In the genomic region with DNA sequence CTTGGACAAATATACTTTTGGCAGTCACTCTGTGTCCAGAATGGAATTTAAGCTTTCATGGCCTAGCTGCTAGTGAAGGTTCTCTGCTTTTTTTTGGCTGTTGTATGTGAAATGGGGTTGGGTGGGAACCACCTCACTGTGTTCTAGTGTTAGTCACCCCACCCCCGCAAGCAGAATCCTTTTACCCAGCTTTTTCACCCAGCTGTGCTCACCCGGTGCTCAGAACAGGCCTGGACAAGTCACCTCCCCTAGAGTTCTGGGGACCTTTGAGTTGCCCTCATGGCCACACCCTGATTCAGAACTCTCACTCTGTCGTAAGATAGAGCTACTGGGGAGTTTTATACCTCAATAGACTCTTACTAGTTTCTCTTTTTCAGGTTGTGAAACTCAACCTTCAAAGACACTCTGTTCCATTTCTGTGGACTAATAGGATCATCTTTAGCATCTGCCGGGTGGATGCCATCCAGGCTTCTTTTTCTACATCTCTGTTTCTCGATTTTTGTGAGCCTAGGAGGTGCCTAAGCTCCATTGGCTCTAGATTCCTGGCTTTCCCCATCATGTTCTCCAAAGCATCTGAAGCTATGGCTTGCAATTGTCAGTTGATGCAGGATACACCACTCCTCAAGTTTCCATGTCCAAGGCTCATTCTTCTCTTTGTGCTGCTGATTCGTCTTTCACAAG, we compare ENCODE assay signal across 13 mouse cellular contexts. TPM values are rescaled to one million over a fixed set of nuclear protein-coding genes. Genes with fewer than 3 reads are reported as not detected.
DNase-seq lines count a peak whose midpoint lies in the region; ATAC-seq lines count a peak whose summit lies in the region.
"Had no signal": no experiment of that assay in that cellular context is flagged by ENCODE, and none has a peak within 500 bp of the region (broad histone marks: within the 10 kb centered on the region; RNA-seq: fewer than 3 reads in every experiment).

No protein-coding gene starts in this region.

- 65% methylated on average over 6 of the region's 6 CpGs for WGBS in embryonic facial prominence, embryonic 14.5 days
- 78% methylated on average over 6 of the region's 6 CpGs for WGBS in embryonic facial prominence, embryonic 10.5 days
- 61% methylated on average over 6 of the region's 6 CpGs for WGBS in stomach, embryonic 15.5 days

- H3K27ac ChIP-seq in embryonic facial prominence, embryonic 14.5 days (replicated peaks; ENCODE audit: low read depth, low read length) = no peak overlapping the region
- H3K27ac ChIP-seq in embryonic facial prominence, embryonic 10.5 days (replicated peaks) = no peak overlapping the region
- peak overlapping the region; percentile 42; the same call in 1 of the 2 replicates for H3K27ac ChIP-seq in stomach, embryonic 15.5 days
- H3K27ac ChIP-seq: heart, embryonic 13.5 days; limb, embryonic 10.5 days; neural tube, embryonic 12.5 days had no signal

- H3K36me3 ChIP-seq in embryonic facial prominence, embryonic 14.5 days (ENCODE audit: control insufficient read depth, insufficient read depth, low read length) = no peaks in the 10 kb centered on the region
- H3K36me3 ChIP-seq in embryonic facial prominence, embryonic 10.5 days (replicated peaks) = no peaks in the 10 kb centered on the region
- no peaks in the 10 kb centered on the region for H3K36me3 ChIP-seq in stomach, embryonic 15.5 days
- H3K36me3 ChIP-seq: heart, embryonic 13.5 days; limb, embryonic 10.5 days; neural tube, embryonic 12.5 days had no signal

- H3K4me2 ChIP-seq in embryonic facial prominence, embryonic 14.5 days (ENCODE audit: low read depth, low read length) = no peak overlapping the region
- H3K4me2 ChIP-seq in stomach, embryonic 15.5 days = no peak overlapping the region
- H3K4me2 ChIP-seq: heart, embryonic 13.5 days; neural tube, embryonic 12.5 days had no signal

- intact Hi-C loops in gastrocnemius, postnatal 36 days (cut with DNase I) = no loop called here

- H3K9me3 ChIP-seq in embryonic facial prominence, embryonic 14.5 days (ENCODE audit: control insufficient read depth, low read length) = no peaks in the 10 kb centered on the region
- no peaks in the 10 kb centered on the region for H3K9me3 ChIP-seq in embryonic facial prominence, embryonic 10.5 days
- H3K9me3 ChIP-seq in stomach, embryonic 15.5 days = no peaks in the 10 kb centered on the region
- H3K9me3 ChIP-seq: heart, embryonic 13.5 days; limb, embryonic 10.5 days; neural tube, embryonic 12.5 days had no signal

- no peak overlapping the region for H3K9ac ChIP-seq in embryonic facial prominence, embryonic 14.5 days (ENCODE audit: low read depth, low read length)
- H3K9ac ChIP-seq in stomach, embryonic 15.5 days = no peak overlapping the region
- H3K9ac ChIP-seq: heart, embryonic 13.5 days; neural tube, embryonic 12.5 days had no signal

- H3K27me3 ChIP-seq in embryonic facial prominence, embryonic 14.5 days (replicated peaks; ENCODE audit: control insufficient read depth, insufficient read depth, low read length) = no peaks in the 10 kb centered on the region
- no peaks in the 10 kb centered on the region; the same call in 1 of the 2 replicates for H3K27me3 ChIP-seq in embryonic facial prominence, embryonic 10.5 days (replicated peaks; ENCODE audit: low read depth, poor library complexity, severe bottlenecking)
- no peaks in the 10 kb centered on the region for H3K27me3 ChIP-seq in stomach, embryonic 15.5 days (replicated peaks)
- H3K27me3 ChIP-seq: neural tube, embryonic 12.5 days had no signal

- H3K4me1 ChIP-seq in embryonic facial prominence, embryonic 14.5 days (ENCODE audit: control insufficient read depth, insufficient read depth, low read length) = no peaks in the 10 kb centered on the region
- 0 out of 2 replicates have a peak, but pooled peaks cover 3% of the 10 kb centered on the region for H3K4me1 ChIP-seq in embryonic facial prominence, embryonic 10.5 days
- no peaks in the 10 kb centered on the region for H3K4me1 ChIP-seq in stomach, embryonic 15.5 days
- H3K4me1 ChIP-seq: heart, embryonic 13.5 days; neural tube, embryonic 12.5 days had no signal

- ATAC-seq in embryonic facial prominence, embryonic 14.5 days (ENCODE audit: low read depth) = no peak
- peak; percentile 62 for ATAC-seq in granulocyte monocyte progenitor cell, adult 5-6 weeks (replicated peaks; ENCODE audit: poor library complexity, severe bottlenecking)
- ATAC-seq in stomach, embryonic 15.5 days (ENCODE audit: insufficient read depth, low FRiP score, low read depth) = peak; percentile 66; the same call in 1 of the 2 replicates
- ATAC-seq: forebrain, embryonic 14.5 days had no signal

- peak; percentile 14 for DNase-seq in embryonic facial prominence, embryonic 14.5 days (ENCODE audit: low spot score)
- no peak for DNase-seq in embryonic facial prominence, embryonic 10.5 days (ENCODE audit: low spot score)
- peak; percentile 28 to 58 for DNase-seq in urinary bladder, adult 18-20 months (ENCODE audit: low spot score in 2 of 2)
- no peak for DNase-seq in urinary bladder, postnatal 25 days (ENCODE audit: low spot score)
- DNase-seq in gastrocnemius, postnatal 36 days = no peak
- DNase-seq in frontal cortex, adult 2 months (ENCODE audit: extremely low spot score in 1 of 2, low spot score in 1 of 2) = no peak
- DNase-seq: embryo, embryonic 11 days had no signal

- no peak overlapping the region for H3K4me3 ChIP-seq in embryonic facial prominence, embryonic 14.5 days (ENCODE audit: low read depth, low read length)
- H3K4me3 ChIP-seq in embryonic facial prominence, embryonic 10.5 days = no peak overlapping the region
- H3K4me3 ChIP-seq in stomach, embryonic 15.5 days (replicated peaks) = no peak overlapping the region
- H3K4me3 ChIP-seq: heart, embryonic 13.5 days; limb, embryonic 10.5 days; neural tube, embryonic 12.5 days had no signal

RNA-seq across cellular contexts. Expression of a gene that starts 3.4 kb away (rescaled TPM):
- polyA plus RNA-seq in embryonic facial prominence, embryonic 14.5 days (2014; fragmentation: Nextera tagmentation; extraction: Ambion mirVana) = 0.46 and 0.47 TPM in 2 replicates
- 0.35 and 0.39 TPM in 2 replicates for polyA plus RNA-seq in embryonic facial prominence, embryonic 10.5 days (2016; fragmentation: Nextera tagmentation; extraction: Ambion mirVana)
- total RNA-seq in granulocyte monocyte progenitor cell, adult 5-6 weeks (2014; fragmentation: Nextera tagmentation) = 0.21 TPM in 1 of 2 replicates, not detected in the other
- 0.52 TPM in 1 of 2 replicates, not detected in the other for total RNA-seq in granulocyte monocyte progenitor cell, adult 5-6 weeks (2017)
- polyA plus RNA-seq in stomach, embryonic 15.5 days (2015; fragmentation: Nextera tagmentation; extraction: Ambion mirVana) = 0.36 and 0.55 TPM in 2 replicates
- under 1 TPM; 0.15 to 0.22 TPM for total RNA-seq in gastrocnemius, postnatal 36 days (2021)
- 0.48 TPM in 2 replicates for polyA plus RNA-seq in frontal cortex, adult 2 months (2012; rRNA removed)

RNA-seq across cellular contexts. Expression of a gene that starts 6.2 kb away (rescaled TPM):
- polyA plus RNA-seq in embryonic facial prominence, embryonic 14.5 days (2014; fragmentation: Nextera tagmentation; extraction: Ambion mirVana) = 95.5 and 106 TPM in 2 replicates
- polyA plus RNA-seq in embryonic facial prominence, embryonic 10.5 days (2016; fragmentation: Nextera tagmentation; extraction: Ambion mirVana) = 139 and 143 TPM in 2 replicates
- 18.9 and 31.5 TPM in 2 replicates for total RNA-seq in granulocyte monocyte progenitor cell, adult 5-6 weeks (2014; fragmentation: Nextera tagmentation)
- total RNA-seq in granulocyte monocyte progenitor cell, adult 5-6 weeks (2017) = 10.8 and 15.0 TPM in 2 replicates
- 77.1 and 80.4 TPM in 2 replicates for polyA plus RNA-seq in stomach, embryonic 15.5 days (2015; fragmentation: Nextera tagmentation; extraction: Ambion mirVana)
- total RNA-seq in gastrocnemius, postnatal 36 days (2021) = 10 to 100 TPM; 15.7 to 17.7 TPM
- polyA plus RNA-seq in frontal cortex, adult 2 months (2012; rRNA removed) = 59.6 and 61.6 TPM in 2 replicates

RNA-seq across cellular contexts. Expression of a gene that starts 25.8 kb away (rescaled TPM):
- polyA plus RNA-seq in embryonic facial prominence, embryonic 14.5 days (2014; fragmentation: Nextera tagmentation; extraction: Ambion mirVana) = 0.58 and 1.1 TPM in 2 replicates
- not detected in 2 replicates for polyA plus RNA-seq in embryonic facial prominence, embryonic 10.5 days (2016; fragmentation: Nextera tagmentation; extraction: Ambion mirVana)
- total RNA-seq in granulocyte monocyte progenitor cell, adult 5-6 weeks (2014; fragmentation: Nextera tagmentation) = not detected in 2 replicates
- not detected in 2 replicates for total RNA-seq in granulocyte monocyte progenitor cell, adult 5-6 weeks (2017)
- 3.2 and 5.8 TPM in 2 replicates for polyA plus RNA-seq in stomach, embryonic 15.5 days (2015; fragmentation: Nextera tagmentation; extraction: Ambion mirVana)
- 1 to 10 TPM; 4.2 to 4.7 TPM for total RNA-seq in gastrocnemius, postnatal 36 days (2021)
- 1.8 and 2.4 TPM in 2 replicates for polyA plus RNA-seq in frontal cortex, adult 2 months (2012; rRNA removed)

Comparison
In these comparisons a context has a peak if more than half of its experiments do, and no peak if none do; other contexts are left out.
1. DNase-seq: peak in embryonic facial prominence, embryonic 14.5 days (single experiment) and urinary bladder, adult 18-20 months (2 of 2); none in embryonic facial prominence, embryonic 10.5 days (single experiment), urinary bladder, postnatal 25 days (single experiment), gastrocnemius, postnatal 36 days (0 of 2) and frontal cortex, adult 2 months (0 of 2).